In the genomic region with DNA sequence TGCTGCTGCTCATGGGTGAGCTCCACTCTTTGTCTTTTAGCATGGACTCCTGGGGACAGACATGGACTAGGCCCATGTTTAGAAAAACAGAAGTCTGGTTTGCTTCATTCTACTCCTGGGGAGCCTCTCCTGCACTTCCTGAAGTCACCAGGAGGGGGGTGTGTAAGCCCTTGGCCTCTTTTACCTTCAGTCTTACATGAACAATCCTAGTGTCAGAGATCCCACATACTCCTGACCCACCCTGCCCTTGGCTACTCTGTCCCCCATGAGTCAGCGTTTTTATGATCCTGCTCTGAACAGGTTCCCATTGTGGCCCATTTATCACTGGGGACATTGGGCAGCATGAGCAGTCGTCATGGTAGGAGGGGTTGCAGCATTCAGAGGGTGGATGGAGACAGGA, we compare ENCODE assay signal across 10 mouse cellular contexts. TPM values are rescaled to one million over a fixed set of nuclear protein-coding genes. Genes with fewer than 3 reads are reported as not detected.
DNase-seq lines count a peak whose midpoint lies in the region; ATAC-seq lines count a peak whose summit lies in the region.
"Had no signal": no experiment of that assay in that cellular context is flagged by ENCODE, and none has a peak within 500 bp of the region (broad histone marks: within the 10 kb centered on the region; RNA-seq: fewer than 3 reads in every experiment).

No protein-coding gene starts in this region.

- peaks cover 27% of the 10 kb centered on the region for H3K4me1 ChIP-seq in liver, embryonic 12.5 days

- peak; percentile 43 to 77 for DNase-seq in adrenal gland, adult (ENCODE audit: inconsistent age in 2 of 2, low spot score in 1 of 2)
- no peak for DNase-seq in adrenal gland, postnatal 4 days (ENCODE audit: low spot score in 2 of 2)
- peak; percentile 68 for DNase-seq in liver
- peak; percentile 80 for DNase-seq in naive thymus-derived CD4-positive, alpha-beta T cell, adult 2 months (ENCODE audit: low read depth)
- DNase-seq in ovary, adult 18-20 months (ENCODE audit: low spot score) = no peak
- no peak for DNase-seq in gastrocnemius, adult 8-10 months (ENCODE audit: low spot score in 2 of 2)

- H3K9me3 ChIP-seq in liver, embryonic 12.5 days (replicated peaks) = no peaks in the 10 kb centered on the region
- H3K9me3 ChIP-seq: megakaryocyte, embryonic 14.5 days had no signal

- H3K27ac ChIP-seq in liver, embryonic 12.5 days = no peak overlapping the region

- no peak overlapping the region for H3K9ac ChIP-seq in liver, embryonic 12.5 days

- no peak overlapping the region for H3K4me2 ChIP-seq in liver, embryonic 12.5 days

- H3K36me3 ChIP-seq in liver, embryonic 12.5 days = peaks cover 2% of the 10 kb centered on the region; the same call in 1 of the 2 replicates

- 43% methylated on average over 2 of the region's 2 CpGs for WGBS in liver, embryonic 12.5 days (ENCODE audit: insufficient replicate concordance)

- no peak overlapping the region for H3K4me3 ChIP-seq in liver, embryonic 12.5 days
- H3K4me3 ChIP-seq: megakaryocyte, embryonic 14.5 days had no signal

- 0 out of 2 replicates have a peak, but pooled peaks cover 6% of the 10 kb centered on the region for H3K27me3 ChIP-seq in liver, embryonic 12.5 days (replicated peaks)

- ATAC-seq in liver, embryonic 12.5 days = no peak
- ATAC-seq in granulocyte monocyte progenitor cell, adult 5-6 weeks (replicated peaks; ENCODE audit: poor library complexity, severe bottlenecking) = peak; percentile 19; the same call in 1 of the 2 replicates

RNA-seq across cellular contexts. Expression of gene Fam69b, which starts 15.7 kb away (rescaled TPM):
- 10 to 100 TPM; 11.1 to 11.4 TPM for total RNA-seq in adrenal gland, postnatal 4 days (2021)
- 4.6 and 5.5 TPM in 2 replicates for polyA plus RNA-seq in liver, embryonic 12.5 days (2016; fragmentation: Nextera tagmentation; extraction: Ambion mirVana)
- 11.1 and 13.9 TPM in 2 replicates for total RNA-seq in granulocyte monocyte progenitor cell, adult 5-6 weeks (2014; fragmentation: Nextera tagmentation)
- total RNA-seq in granulocyte monocyte progenitor cell, adult 5-6 weeks (2017) = 8.3 and 9.3 TPM in 2 replicates
- 1 to 10 TPM; 1.3 to 2.1 (median 1.6) TPM for total RNA-seq in gastrocnemius, adult 8-10 months (2022)

RNA-seq across cellular contexts. Expression of gene Lcn4, which starts 27.1 kb away (rescaled TPM):
- not detected for total RNA-seq in adrenal gland, postnatal 4 days (2021)
- not detected in 2 replicates for polyA plus RNA-seq in liver, embryonic 12.5 days (2016; fragmentation: Nextera tagmentation; extraction: Ambion mirVana)
- not detected in 2 replicates for total RNA-seq in granulocyte monocyte progenitor cell, adult 5-6 weeks (2014; fragmentation: Nextera tagmentation)
- not detected in 2 replicates for total RNA-seq in granulocyte monocyte progenitor cell, adult 5-6 weeks (2017)
- total RNA-seq in gastrocnemius, adult 8-10 months (2022) = not detected
- polyA plus RNA-seq: testis, adult 2 months had no signal

RNA-seq across cellular contexts. Expression of gene Agpat2, which starts 39.7 kb away (rescaled TPM):
- 100 to 1,000 TPM; 121 to 156 TPM for total RNA-seq in adrenal gland, postnatal 4 days (2021)
- 26.7 and 28.7 TPM in 2 replicates for polyA plus RNA-seq in liver, embryonic 12.5 days (2016; fragmentation: Nextera tagmentation; extraction: Ambion mirVana)
- 42.4 and 46.7 TPM in 2 replicates for total RNA-seq in granulocyte monocyte progenitor cell, adult 5-6 weeks (2014; fragmentation: Nextera tagmentation)
- total RNA-seq in granulocyte monocyte progenitor cell, adult 5-6 weeks (2017) = 50.2 and 55.2 TPM in 2 replicates
- 1 to 10 TPM; 2.9 to 8.9 (median 5.6) TPM for total RNA-seq in gastrocnemius, adult 8-10 months (2022)

RNA-seq across cellular contexts. Expression of gene Gm20532, which starts 57.5 kb away (rescaled TPM):
- not detected for total RNA-seq in adrenal gland, postnatal 4 days (2021)
- polyA plus RNA-seq in liver, embryonic 12.5 days (2016; fragmentation: Nextera tagmentation; extraction: Ambion mirVana) = not detected in 2 replicates
- not detected in 2 replicates for total RNA-seq in granulocyte monocyte progenitor cell, adult 5-6 weeks (2014; fragmentation: Nextera tagmentation)
- total RNA-seq in granulocyte monocyte progenitor cell, adult 5-6 weeks (2017) = not detected in 2 replicates
- total RNA-seq in gastrocnemius, adult 8-10 months (2022) = not detected
- polyA plus RNA-seq: testis, adult 2 months had no signal

Comparison
In these comparisons a context has a peak if more than half of its experiments do, and no peak if none do; other contexts are left out.
1. DNase-seq: peak in adrenal gland, adult (2 of 2), liver (single experiment) and naive thymus-derived CD4-positive, alpha-beta T cell, adult 2 months (single experiment); none in adrenal gland, postnatal 4 days (0 of 2), ovary, adult 18-20 months (single experiment) and gastrocnemius, adult 8-10 months (0 of 2).
2. RNA of gene Agpat2, which starts 39.7 kb away (total RNA-seq): 121 to 156 TPM in adrenal gland, postnatal 4 days and 42.4 to 55.2 TPM in granulocyte monocyte progenitor cell, adult 5-6 weeks; 2.9 to 8.9 TPM in gastrocnemius, adult 8-10 months; every median in the first group is over 4 times any median in the second.